Mouse (Mus musculus) heart, adult 2 months (tissue): ENCODE results near the gene Hexim1.

Experiments
- CTCF ChIP-seq: fragments of 200-600 bp; IDR thresholded peaks from 2 replicates; pipeline ENCODE4 v1.8.1; 2022; ENCODE audit warnings: antibody characterized with exemption, mild to moderate bottlenecking, moderate library complexity
- EP300 ChIP-seq: fragments of 200-500 bp; IDR thresholded peaks from 2 replicates; pipeline ENCODE4 v1.6.1; 2011; ENCODE audit warnings: low read depth, low read length, control low read depth; ENCODE audit not compliant: insufficient read depth
- POLR2A ChIP-seq: fragments of 200-500 bp; IDR thresholded peaks from 2 replicates; pipeline ENCODE4 v1.6.1; 2011; ENCODE audit warnings: mild to moderate bottlenecking, low read depth, low read length, control low read depth; ENCODE audit not compliant: insufficient read depth

- TF ChIP-seq CTCF (0 out of 2 replicates have a peak, but pooled peaks have one; percentile 10), EP300 (0 out of 2 replicates have a peak, but pooled peaks have one; percentile 10), POLR2A (peak; percentile 97)
Observed at GRCm38 (mm10) chr11:103101481-103101865, 14.6 kb upstream of the Hexim1 start, which contains the start of the genes Plcd3 and Acbd4.
